Mouse (Mus musculus) MEL (cell line): ENCODE results near the gene Uroc1. TPM values are rescaled to one million over a fixed set of nuclear protein-coding genes. Genes with fewer than 3 reads are reported as not detected.

Experiments
- DNase-seq: peaks from one replicate; pipeline ENCODE4 v3.0.0; 2011; ENCODE audit warnings: low read depth, low spot score
- H3K27ac ChIP-seq: 2 replicates; pipeline ENCODE4 v1.5.1; 2012; ENCODE audit warnings: low read depth, mild to moderate bottlenecking, control low read depth, low read length, moderate library complexity; ENCODE audit not compliant: control insufficient read depth
- H3K27me3 ChIP-seq, 2 experiments: fragments of 150-350 bp in 1 of 2; sonication (generic) in 1 of 2; 2 replicates each; pipeline ENCODE4 v1.6.1; 2012; ENCODE audit warnings: low read length in 2 of 2, mild to moderate bottlenecking in 2 of 2, improper control_type of control experiment in 1 of 2, moderate library complexity in 1 of 2; ENCODE audit not compliant: insufficient read depth in 2 of 2, control insufficient read depth in 1 of 2
- H3K36me3 ChIP-seq, 2 experiments: 2 replicates each; pipeline ENCODE4 v1.6.1; 2012 to 2014; ENCODE audit warnings: low read length in 2 of 2, improper control_type of control experiment in 1 of 2, inconsistent platforms in 1 of 2, mild to moderate bottlenecking in 1 of 2; ENCODE audit not compliant: insufficient read depth in 2 of 2, control insufficient read depth in 1 of 2
- H3K4me1 ChIP-seq, 2 experiments: fragments of 150-350 bp in 1 of 2; sonication (generic) in 1 of 2; 2 replicates each; pipeline ENCODE4 v1.6.1; 2012; ENCODE audit warnings: low read length in 2 of 2, improper control_type of control experiment in 1 of 2, mild to moderate bottlenecking in 1 of 2; ENCODE audit not compliant: insufficient read depth in 2 of 2, control insufficient read depth in 1 of 2
- H3K4me3 ChIP-seq, 2 experiments: fragments of 150-350 bp in 1 of 2; sonication (generic) in 1 of 2; 2 replicates each; pipeline ENCODE4 v1.5.1; 2012; ENCODE audit warnings: low read depth in 2 of 2, low read length in 2 of 2, mild to moderate bottlenecking in 2 of 2, moderate library complexity in 2 of 2, control low read depth in 1 of 2, improper control_type of control experiment in 1 of 2; ENCODE audit not compliant: control insufficient read depth in 1 of 2, insufficient read depth in 1 of 2
- H3K79me2 ChIP-seq: 2 replicates; pipeline ENCODE4 v1.6.1; 2012; ENCODE audit warnings: mild to moderate bottlenecking, low read length, moderate library complexity; ENCODE audit not compliant: control insufficient read depth, poor library complexity, insufficient read depth
- H3K9ac ChIP-seq: 2 replicates; pipeline ENCODE4 v1.6.1; 2012; ENCODE audit warnings: low read depth, mild to moderate bottlenecking, control low read depth, low read length, moderate library complexity; ENCODE audit not compliant: control insufficient read depth, poor library complexity, severe bottlenecking
- H3K9me3 ChIP-seq: fragments of 150-350 bp; sonication (generic); replicated peaks from 2 replicates; pipeline ENCODE4 v1.6.1; 2012; ENCODE audit warnings: mild to moderate bottlenecking, low read length, improper control_type of control experiment, moderate library complexity; ENCODE audit not compliant: insufficient read depth
- BHLHE40 ChIP-seq: IDR thresholded peaks from 2 replicates; pipeline ENCODE4 v1.6.1; 2012; ENCODE audit warnings: low read depth, mild to moderate bottlenecking, inconsistent platforms, low read length, improper control_type of control experiment, borderline replicate concordance
- HCFC1 ChIP-seq: IDR thresholded peaks from 2 replicates; pipeline ENCODE4 v1.6.1; 2012; ENCODE audit warnings: low read depth, mild to moderate bottlenecking, inconsistent platforms, low read length, improper control_type of control experiment, moderate library complexity
- MAZ ChIP-seq: IDR thresholded peaks from 2 replicates; pipeline ENCODE4 v1.6.1; 2012; ENCODE audit warnings: low read depth, mild to moderate bottlenecking, inconsistent platforms, low read length, improper control_type of control experiment
- MXI1 ChIP-seq: IDR thresholded peaks from 2 replicates; pipeline ENCODE4 v1.6.1; 2011; ENCODE audit warnings: mild to moderate bottlenecking, low read depth, low read length, improper control_type of control experiment
- NELFE ChIP-seq: IDR thresholded peaks from 2 replicates; pipeline ENCODE4 v1.6.1; 2011; ENCODE audit warnings: low read depth, low read length, improper control_type of control experiment
- POLR2A ChIP-seq, 2 experiments: IDR thresholded peaks; 2 replicates each; pipeline ENCODE4 v1.6.1; 2011 to 2012; ENCODE audit warnings: low read length in 2 of 2, mild to moderate bottlenecking in 2 of 2, control low read depth in 1 of 2, improper control_type of control experiment in 1 of 2, low read depth in 1 of 2, moderate library complexity in 1 of 2; ENCODE audit not compliant: control insufficient read depth in 1 of 2, insufficient read depth in 1 of 2, poor library complexity in 1 of 2
- SMC3 ChIP-seq: IDR thresholded peaks from 2 replicates; pipeline ENCODE4 v1.6.1; 2011; ENCODE audit warnings: low read depth, low read length, improper control_type of control experiment
- USF1 ChIP-seq: IDR thresholded peaks from 2 replicates; pipeline ENCODE4 v1.6.1; 2014; ENCODE audit warnings: low read depth, mild to moderate bottlenecking, inconsistent platforms, low read length, improper control_type of control experiment, moderate library complexity
- USF2 ChIP-seq, 2 experiments: IDR thresholded peaks; 2 replicates each; pipeline ENCODE4 v1.6.1; 2011 to 2012; ENCODE audit warnings: improper control_type of control experiment in 2 of 2, low read length in 2 of 2, borderline replicate concordance in 1 of 2, inconsistent platforms in 1 of 2, low read depth in 1 of 2, mild to moderate bottlenecking in 1 of 2; ENCODE audit not compliant: insufficient read depth in 1 of 2
- ZNF384 ChIP-seq: IDR thresholded peaks from 2 replicates; pipeline ENCODE4 v1.6.1; 2012; ENCODE audit warnings: low read depth, mild to moderate bottlenecking, inconsistent platforms, low read length, improper control_type of control experiment
- polyA plus RNA-seq, 2 experiments: library from polyadenylated mRNA; stranded (reverse) in 1 of 2; unstranded in 1 of 2; fragments of >175 nt in 1 of 2; fragments of >200 nt in 1 of 2; gene quantifications; 2 replicates each; pipeline versions ENCODE4 v1.2.1 to v1.2.4; 2012; ENCODE audit warnings: low replicate concordance in 2 of 2, low read depth in 1 of 2; ENCODE audit not compliant: insufficient read length in 2 of 2, insufficient read depth in 1 of 2, missing spikeins in 1 of 2
- total RNA-seq: library from RNA; depleted of rRNA; stranded (reverse); fragments of 300-350 nt; gene quantifications from 2 replicates; pipeline ENCODE4 v1.2.3, GENCODE M21; 2012

Gene Uroc1
- total and polyA plus RNA-seq, 3 experiments, result not detected

DNA sequence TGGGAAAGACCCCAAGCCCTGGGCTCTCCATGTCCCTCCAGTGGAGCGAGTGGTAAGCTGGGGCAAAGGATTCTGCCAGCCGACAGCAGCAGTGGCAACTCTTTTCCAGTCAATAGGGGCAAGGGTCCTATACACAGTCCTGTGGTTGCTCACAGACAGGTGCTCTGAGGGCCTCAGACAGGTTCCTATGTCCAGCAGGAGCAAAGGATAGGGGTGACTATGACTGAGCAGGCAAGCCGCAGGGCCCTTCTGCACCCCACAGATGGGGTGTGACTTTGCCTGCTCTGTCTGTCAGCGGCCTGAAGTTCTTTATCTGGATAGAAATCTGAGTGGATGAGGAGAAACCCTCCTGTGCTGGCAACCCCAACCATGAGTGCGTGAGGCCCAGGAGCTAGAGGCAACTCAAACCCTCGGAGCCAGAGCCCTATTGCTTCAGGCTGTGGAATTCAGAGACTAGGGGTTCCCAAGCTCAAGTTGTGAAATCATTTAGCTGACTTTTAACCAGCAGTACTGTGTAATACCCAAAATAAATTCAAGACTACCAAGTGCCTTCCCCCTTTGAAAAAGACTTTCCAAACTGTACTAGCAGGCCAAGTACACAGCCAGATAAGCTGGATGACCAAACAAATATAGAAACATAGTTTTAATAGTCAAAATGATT lies 26.6 kb upstream of the Uroc1 start:
- no peak for TF ChIP-seq HCFC1
- no peak for TF ChIP-seq POLR2A (IDR thresholded peaks at IDR 0.05; ENCODE audit: control insufficient read depth in 1 of 2, insufficient read depth in 1 of 2, low read depth in 1 of 2, low read length in 2 of 2, poor library complexity in 1 of 2)
- no peak for TF ChIP-seq ZNF384
- Histone ChIP-seq H3K9ac (no peak overlapping the region), H3K36me3 (no peaks in the 10 kb centered on the region), H3K27ac (no peak overlapping the region), H3K9me3 (no peaks in the 10 kb centered on the region), H3K4me3 (no peak overlapping the region), H3K79me2 (no peaks in the 10 kb centered on the region), H3K4me1 (no peaks in the 10 kb centered on the region), H3K27me3 (no peaks in the 10 kb centered on the region)
- no peak for DNase-seq

GRCm38 (mm10) chr6:90308839-90309778 lies 24.0 kb upstream of the Uroc1 start:
- Histone ChIP-seq H3K79me2 (no peaks in the 10 kb centered on the region), H3K27me3 (no peaks in the 10 kb centered on the region), H3K36me3 (no peaks in the 10 kb centered on the region), H3K9ac (no peak overlapping the region), H3K4me3 (no peak overlapping the region), H3K9me3 (no peaks in the 10 kb centered on the region)
- DNase-seq, result no peak
- TF ChIP-seq USF1 (no peak), SMC3 (no peak)
- TF ChIP-seq, all 39 proteins: peak for 0
- no peak overlapping the region for H3K27ac ChIP-seq
- H3K4me1 ChIP-seq, result no peaks in the 10 kb centered on the region

- Histone ChIP-seq H3K4me3 (no peak overlapping the region), H3K27me3 (no peaks in the 10 kb centered on the region), H3K79me2 (no peaks in the 10 kb centered on the region), H3K27ac (no peak overlapping the region), H3K9me3 (no peaks in the 10 kb centered on the region), H3K9ac (no peak overlapping the region), H3K36me3 (no peaks in the 10 kb centered on the region), H3K4me1 (no peaks in the 10 kb centered on the region)
- no peak for DNase-seq
- no peak for TF ChIP-seq BHLHE40
- no peak for TF ChIP-seq USF2 (IDR thresholded peaks at IDR 0.05; ENCODE audit: borderline replicate concordance in 1 of 2, insufficient read depth in 1 of 2, low read depth in 1 of 2, low read length in 2 of 2)
- TF ChIP-seq MXI1, result no peak
- no peak for TF ChIP-seq NELFE
- TF ChIP-seq MAZ, result no peak
Measured at GRCm38 (mm10) chr6:90315961-90316360, 17.1 kb upstream of the Uroc1 start.
